Mouse (Mus musculus) stomach, postnatal 0 days (tissue): Measurements from ENCODE around the gene Sycp2l.

Experiments used
- CTCF ChIP-seq: IDR thresholded peaks from 2 replicates; pipeline ENCODE4 v1.5.1; 2016; ENCODE audit warnings: antibody characterized with exemption, low read depth, mild to moderate bottlenecking, moderate library complexity
- EP300 ChIP-seq: optimal IDR thresholded peaks from 2 replicates; pipeline ENCODE3; 2016; ENCODE audit warnings: antibody characterized with exemption

DNA sequence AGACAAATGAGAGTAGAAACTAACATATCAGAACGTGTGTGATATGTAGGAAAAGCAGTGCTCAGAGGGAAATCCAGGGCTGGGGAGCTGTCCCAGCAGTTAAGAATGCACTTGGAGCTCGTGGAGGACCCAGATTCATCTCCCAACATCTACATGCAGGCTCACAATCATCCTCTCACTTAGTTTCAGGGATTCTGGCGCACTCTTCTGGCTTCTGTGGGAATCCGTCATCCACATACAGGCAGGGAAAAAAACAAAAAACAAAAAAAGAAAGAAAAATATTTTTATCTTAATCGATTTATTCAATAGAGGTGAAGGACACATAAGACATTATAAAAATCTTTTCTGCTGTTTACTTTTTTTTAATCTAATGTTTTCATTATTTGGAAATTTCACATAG, 44.3 kb downstream of the Sycp2l start:
- TF ChIP-seq CTCF (peak; percentile 41), EP300 (no peak)
